Mouse (Mus musculus) heart, embryonic 13.5 days (tissue): Measurements from ENCODE around the gene Hist1h4a. TPM values are rescaled to one million over a fixed set of nuclear protein-coding genes. Genes with fewer than 3 reads are reported as not detected.
"Not testable (repeated sequence)": the region's sequence is repeated elsewhere in the genome, so short reads cannot be mapped to it uniquely, and the experiment has no call there.

Experiments
- ATAC-seq: fragments of 200-750 bp; cut with Nextera tagmentation; 2 replicates; pipeline ENCODE4 v1.8.0; 2017; ENCODE audit warnings: moderate TSS enrichment; ENCODE audit not compliant: insufficient number of reproducible peaks, low FRiP score, low TSS enrichment; ENCODE audit errors: extremely low read depth
- H3K27ac ChIP-seq: fragments of 300-500 bp; sonication (generic); replicated peaks from 2 replicates; pipeline ENCODE4 v1.5.1; 2015; ENCODE audit warnings: moderate library complexity, mild to moderate bottlenecking, inconsistent platforms
- H3K27me3 ChIP-seq: fragments of 300-500 bp; sonication (generic); replicated peaks from 2 replicates; pipeline ENCODE4 v1.6.1; 2015; ENCODE audit warnings: mild to moderate bottlenecking, inconsistent platforms
- H3K36me3 ChIP-seq: fragments of 300-500 bp; sonication (generic); 2 replicates; pipeline ENCODE4 v1.6.1; 2015; ENCODE audit warnings: mild to moderate bottlenecking, inconsistent platforms
- H3K4me1 ChIP-seq: fragments of 300-500 bp; sonication (generic); 2 replicates; pipeline ENCODE4 v1.6.1; 2015; ENCODE audit warnings: inconsistent platforms
- H3K4me2 ChIP-seq: fragments of 300-500 bp; sonication (generic); 2 replicates; pipeline ENCODE4 v1.6.1; 2015; ENCODE audit warnings: inconsistent platforms, mild to moderate bottlenecking, moderate library complexity
- H3K4me3 ChIP-seq: fragments of 300-500 bp; sonication (generic); 2 replicates; pipeline ENCODE4 v1.5.1; 2015; ENCODE audit warnings: moderate library complexity, mild to moderate bottlenecking, inconsistent platforms
- H3K9ac ChIP-seq: fragments of 300-500 bp; sonication (generic); 2 replicates; pipeline ENCODE4 v1.6.1; 2015; ENCODE audit warnings: inconsistent platforms, mild to moderate bottlenecking, moderate library complexity
- H3K9me3 ChIP-seq: fragments of 300-500 bp; sonication (generic); 2 replicates; pipeline ENCODE4 v1.6.1; 2016; ENCODE audit warnings: inconsistent platforms
- WGBS: fragments of 180-500 bp; shearing (Covaris S2); methylation state at CpG from one replicate; pipeline ENCODE4 v1.1.7; 2015; ENCODE audit warnings: mixed read lengths; 5-methylcytosine and 5-hydroxymethylcytosine counted together
- polyA plus RNA-seq: library from polyadenylated mRNA; unstranded; fragments of >200 nt; fragmentation: Nextera tagmentation; extraction: Ambion mirVana; gene quantifications from 2 replicates; pipeline ENCODE4 v1.2.1, GENCODE M21; 2015

Gene Hist1h4a
- polyA plus RNA-seq, 1 experiment from 2014 or later = not detected

GRCm38 (mm10) chr13:23747081-23747891 is 13.7 kb downstream of the Hist1h4a start:
- Histone ChIP-seq H3K4me3 (peak overlapping the region; percentile 52), H3K9me3 (no peaks in the 10 kb centered on the region), H3K4me1 (peaks cover 31% of the 10 kb centered on the region), H3K27me3 (no peaks in the 10 kb centered on the region), H3K4me2 (peak overlapping the region; percentile 70), H3K9ac (peak overlapping the region; percentile 82), H3K36me3 (no peaks in the 10 kb centered on the region), H3K27ac (peak overlapping the region; percentile 98)
- ATAC-seq = no peak
- WGBS = 6% methylated on average over 13 of the region's 13 CpGs

GRCm38 (mm10) chr13:23746201-23747080 is 14.6 kb downstream of the Hist1h4a start, which contains the start of gene Hist1h2bb:
Gene Hist1h2bb, plus strand, starts transcription at chr13:23746734.
- ATAC-seq = peak; percentile 77
- Histone ChIP-seq H3K4me2 (peak within 1 kb of the TSS; percentile 70), H3K9ac (peak within 1 kb of the TSS; percentile 83), H3K4me3 (peak within 1 kb of the TSS; percentile 52), H3K4me1 (peaks cover 35% of the 10 kb centered on the region), H3K27ac (peak within 1 kb of the TSS; percentile 98)
- not testable (repeated sequence) for H3K9me3 ChIP-seq, H3K36me3 ChIP-seq, H3K27me3 ChIP-seq
- under 1% methylated on average over 45 of the region's 58 CpGs for WGBS

- Histone ChIP-seq H3K4me3 (peak within 1 kb of the TSS; percentile 52), H3K27me3 (no peaks in the 10 kb centered on the region), H3K9me3 (no peaks in the 10 kb centered on the region), H3K9ac (peak within 1 kb of the TSS; percentile 83), H3K4me1 (peaks cover 39% of the 10 kb centered on the region), H3K4me2 (peak within 1 kb of the TSS; percentile 70), H3K36me3 (no peaks in the 10 kb centered on the region), H3K27ac (peak within 1 kb of the TSS; percentile 98)
- WGBS = 1% methylated on average over 23 of the region's 28 CpGs
- ATAC-seq = peak; percentile 52; the same call in 1 of the 2 replicates
Observed at GRCm38 (mm10) chr13:23745381-23746161, 15.5 kb downstream of the Hist1h4a start, which contains the start of gene Hist1h3c. Gene Hist1h3c, minus strand, starts transcription at chr13:23745602.

- H3K4me1 ChIP-seq = peaks cover 42% of the 10 kb centered on the region
- H3K9me3 ChIP-seq = no peaks in the 10 kb centered on the region
- H3K9ac ChIP-seq = peak overlapping the region; percentile 75
- WGBS = 2% methylated on average over 15 of the region's 36 CpGs
- H3K27me3 ChIP-seq = no peaks in the 10 kb centered on the region
- peak overlapping the region; percentile 98 for H3K27ac ChIP-seq
- no peaks in the 10 kb centered on the region for H3K36me3 ChIP-seq
- peak overlapping the region; percentile 52 for H3K4me3 ChIP-seq
- H3K4me2 ChIP-seq = peak overlapping the region; percentile 70
- no peak for ATAC-seq
Observed at GRCm38 (mm10) chr13:23744421-23745380, 16.3 kb downstream of the Hist1h4a start.

GRCm38 (mm10) chr13:23743963-23744362 is 17.1 kb downstream of the Hist1h4a start:
- no peak for ATAC-seq
- Histone ChIP-seq H3K27ac (peak overlapping the region; percentile 98), H3K36me3 (no peaks in the 10 kb centered on the region), H3K9me3 (no peaks in the 10 kb centered on the region), H3K9ac (peak overlapping the region; percentile 75), H3K4me1 (peaks cover 42% of the 10 kb centered on the region), H3K4me2 (peak overlapping the region; percentile 70), H3K4me3 (peak overlapping the region; percentile 52), H3K27me3 (no peaks in the 10 kb centered on the region)
- WGBS = 44% methylated on average over 4 of the region's 4 CpGs

GRCm38 (mm10) chr13:23743215-23743614 is 17.8 kb downstream of the Hist1h4a start:
- H3K27ac ChIP-seq = no peak overlapping the region
- WGBS = 86% methylated on average over 5 of the region's 5 CpGs
- no peaks in the 10 kb centered on the region for H3K27me3 ChIP-seq
- H3K4me1 ChIP-seq = peaks cover 42% of the 10 kb centered on the region
- H3K9ac ChIP-seq = 0 out of 2 replicates have a peak overlapping the region, but pooled peaks have one; percentile 2
- no peaks in the 10 kb centered on the region for H3K9me3 ChIP-seq
- H3K4me3 ChIP-seq = no peak overlapping the region
- H3K4me2 ChIP-seq = no peak overlapping the region
- no peak for ATAC-seq
- no peaks in the 10 kb centered on the region for H3K36me3 ChIP-seq

GRCm38 (mm10) chr13:23742007-23742406 is 19.0 kb downstream of the Hist1h4a start:
- H3K4me3 ChIP-seq = no peak overlapping the region
- peak overlapping the region; percentile 37 for H3K4me2 ChIP-seq
- H3K36me3 ChIP-seq = no peaks in the 10 kb centered on the region
- H3K4me1 ChIP-seq = peaks cover 36% of the 10 kb centered on the region
- no peaks in the 10 kb centered on the region for H3K27me3 ChIP-seq
- H3K9ac ChIP-seq = 0 out of 2 replicates have a peak overlapping the region, but pooled peaks have one; percentile 30
- no peak for ATAC-seq
- 0 out of 2 replicates have a peak overlapping the region, but pooled peaks have one; percentile 28 for H3K27ac ChIP-seq
- no peaks in the 10 kb centered on the region for H3K9me3 ChIP-seq

- ATAC-seq = no peak
Observed at GRCm38 (mm10) chr13:23740910-23741309, 20.1 kb downstream of the Hist1h4a start.

GRCm38 (mm10) chr13:23740256-23740840 is 20.7 kb downstream of the Hist1h4a start:
- Histone ChIP-seq H3K27ac (peak overlapping the region; percentile 100), H3K9ac (peak overlapping the region; percentile 98), H3K4me3 (peak overlapping the region; percentile 74), H3K27me3 (no peaks in the 10 kb centered on the region), H3K9me3 (no peaks in the 10 kb centered on the region), H3K4me1 (peaks cover 32% of the 10 kb centered on the region), H3K36me3 (no peaks in the 10 kb centered on the region), H3K4me2 (peak overlapping the region; percentile 98)
- no peak for ATAC-seq
- WGBS = 29% methylated on average over 13 of the region's 13 CpGs

More at GRCm38 (mm10) chr13:23740910-23741309, 20.1 kb downstream of the Hist1h4a start:
- H3K4me3 ChIP-seq = peak overlapping the region; percentile 74; the same call in 1 of the 2 replicates
- no peaks in the 10 kb centered on the region for H3K9me3 ChIP-seq
- peaks cover 35% of the 10 kb centered on the region for H3K4me1 ChIP-seq
- peak overlapping the region; percentile 98 for H3K4me2 ChIP-seq
- H3K27me3 ChIP-seq = no peaks in the 10 kb centered on the region
- WGBS = 52% methylated on average over 5 of the region's 5 CpGs
- peak overlapping the region; percentile 100; the same call in 1 of the 2 replicates for H3K27ac ChIP-seq
- H3K9ac ChIP-seq = peak overlapping the region; percentile 98; the same call in 1 of the 2 replicates
- no peaks in the 10 kb centered on the region for H3K36me3 ChIP-seq
